Mouse (Mus musculus) midbrain, embryonic 14.5 days (tissue): ENCODE results near the gene Thy1. TPM values are rescaled to one million over a fixed set of nuclear protein-coding genes. Genes with fewer than 3 reads are reported as not detected.

Experiments
- ATAC-seq: fragments of 200-750 bp; cut with Nextera tagmentation; 2 replicates; pipeline ENCODE4 v1.8.0; 2017; ENCODE audit warnings: moderate number of reproducible peaks, moderate library complexity; ENCODE audit not compliant: low FRiP score, low TSS enrichment
- DNase-seq: peaks from one replicate; pipeline ENCODE4 v3.0.0-alpha.2; 2015
- H3K27ac ChIP-seq: fragments of 300-500 bp; sonication (generic); replicated peaks from 2 replicates; pipeline ENCODE4 v1.5.1; 2014; ENCODE audit warnings: mild to moderate bottlenecking, low read depth, low read length, moderate library complexity
- H3K27me3 ChIP-seq: fragments of 300-500 bp; sonication (generic); 2 replicates; pipeline ENCODE4 v1.6.1; 2014; ENCODE audit warnings: low read length, control low read depth, mixed read lengths; ENCODE audit not compliant: control insufficient read depth, insufficient read depth
- H3K36me3 ChIP-seq: fragments of 300-500 bp; sonication (generic); 2 replicates; pipeline ENCODE4 v1.6.1; 2014; ENCODE audit warnings: low read length, control low read depth; ENCODE audit not compliant: control insufficient read depth, insufficient read depth
- H3K4me1 ChIP-seq: fragments of 300-500 bp; sonication (generic); 2 replicates; pipeline ENCODE4 v1.6.1; 2014; ENCODE audit warnings: mild to moderate bottlenecking, antibody characterized with exemption, low read length, control low read depth; ENCODE audit not compliant: control insufficient read depth, insufficient read depth
- H3K4me2 ChIP-seq: fragments of 300-500 bp; sonication (generic); 2 replicates; pipeline ENCODE4 v1.6.1; 2014; ENCODE audit warnings: mild to moderate bottlenecking, low read length, moderate library complexity
- H3K4me3 ChIP-seq: fragments of 300-500 bp; sonication (generic); replicated peaks from 2 replicates; pipeline ENCODE4 v1.5.1; 2014; ENCODE audit warnings: low read depth, low read length
- H3K9ac ChIP-seq: fragments of 300-500 bp; sonication (generic); replicated peaks from 2 replicates; pipeline ENCODE4 v1.6.1; 2014; ENCODE audit warnings: mild to moderate bottlenecking, low read length, moderate library complexity
- H3K9me3 ChIP-seq: fragments of 300-500 bp; sonication (generic); 2 replicates; pipeline ENCODE4 v1.6.1; 2016; ENCODE audit warnings: low read length, control low read depth, mixed read lengths; ENCODE audit not compliant: control insufficient read depth
- WGBS: fragments of 180-500 bp; shearing (Covaris S2); extraction: QIAGEN DNeasy Blood & Tissue Kit; methylation state at CpG from one replicate; pipeline ENCODE4 v1.1.7; 2014; 5-methylcytosine and 5-hydroxymethylcytosine counted together
- polyA plus RNA-seq: library from polyadenylated mRNA; unstranded; fragments of >200 nt; fragmentation: Nextera tagmentation; extraction: Ambion mirVana; gene quantifications from 2 replicates; pipeline ENCODE4 v1.2.1, GENCODE M21; 2014

The Thy1 gene
- 1.6 and 1.8 TPM in 2 replicates for polyA plus RNA-seq

DNA sequence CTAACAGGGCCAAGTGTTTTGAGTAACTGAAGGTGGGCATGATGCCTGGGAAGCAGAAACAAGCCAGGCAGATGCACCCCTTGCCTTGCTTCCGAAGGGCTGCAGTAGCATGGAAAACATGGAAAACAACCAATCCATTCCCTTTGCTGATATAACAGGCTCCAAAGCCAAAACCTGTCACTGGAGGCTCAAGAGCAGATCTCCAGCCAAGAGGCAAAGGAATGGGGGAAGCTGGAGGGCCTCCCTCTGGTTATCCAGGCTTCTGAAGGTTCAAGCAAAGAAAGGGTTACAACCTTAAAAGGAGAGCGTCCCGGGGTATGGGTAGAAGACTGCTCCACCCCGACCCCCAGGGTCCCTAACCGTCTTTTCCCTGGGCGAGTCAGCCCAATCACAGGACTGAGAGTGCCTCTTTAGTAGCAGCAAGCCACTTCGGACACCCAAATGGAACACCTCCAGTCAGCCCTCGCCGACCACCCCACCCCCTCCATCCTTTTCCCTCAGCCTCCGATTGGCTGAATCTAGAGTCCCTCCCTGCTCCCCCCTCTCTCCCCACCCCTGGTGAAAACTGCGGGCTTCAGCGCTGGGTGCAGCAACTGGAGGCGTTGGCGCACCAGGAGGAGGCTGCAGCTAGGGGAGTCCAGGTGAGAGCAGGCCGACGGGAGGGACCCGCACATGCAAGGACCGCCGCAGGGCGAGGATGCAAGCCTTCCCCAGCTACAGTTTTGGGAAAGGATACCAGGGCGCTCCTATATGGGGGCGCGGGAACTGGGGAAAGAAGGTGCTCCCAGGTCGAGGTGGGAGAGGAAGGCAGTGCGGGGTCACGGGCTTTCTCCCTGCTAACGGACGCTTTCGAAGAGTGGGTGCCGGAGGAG lies at the start of gene Thy1:
Thy1 (plus strand) TSS at position 549 of the 872 bp plus-strand sequence.
- ATAC-seq, result 0 out of 2 replicates have a peak, but pooled peaks have one; percentile 24

DNA sequence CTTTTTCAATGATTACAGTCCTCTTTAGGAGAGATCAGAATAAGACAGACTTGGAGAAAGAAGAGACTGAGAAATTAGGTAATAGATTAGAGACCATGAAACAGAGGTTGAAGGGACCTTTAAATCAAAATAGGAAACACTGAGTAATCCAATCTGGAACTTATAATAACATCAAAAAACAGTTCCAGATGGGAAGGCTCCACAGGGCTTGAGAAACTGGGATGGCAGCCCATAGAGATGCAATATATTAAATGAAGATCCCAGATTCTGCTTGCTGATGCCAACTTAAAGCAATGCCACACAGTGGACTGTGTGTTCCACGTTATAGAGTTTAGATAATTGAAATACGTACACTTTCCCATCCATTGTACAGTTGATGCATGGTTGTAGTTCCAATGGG lies 45.5 kb upstream of the Thy1 start:
- Histone ChIP-seq H3K4me3 (no peak overlapping the region), H3K4me1 (no peaks in the 10 kb centered on the region), H3K27me3 (no peaks in the 10 kb centered on the region; the same call in 1 of the 2 replicates), H3K9ac (no peak overlapping the region), H3K36me3 (no peaks in the 10 kb centered on the region), H3K9me3 (no peaks in the 10 kb centered on the region), H3K4me2 (no peak overlapping the region), H3K27ac (no peak overlapping the region)
- WGBS, result 76% methylated on average over 2 of the region's 2 CpGs
- DNase-seq (no peak), ATAC-seq (no peak)

More for the DNA sequence above, at the start of gene Thy1:
- H3K4me1 ChIP-seq, result 0 out of 2 replicates have a peak, but pooled peaks cover 5% of the 10 kb centered on the region
- H3K27ac ChIP-seq, result no peak within 1 kb of the TSS
- peak within 1 kb of the TSS; percentile 30 for H3K4me3 ChIP-seq
- WGBS, result 1% methylated on average over 30 of the region's 30 CpGs
- peak within 1 kb of the TSS; percentile 65 for H3K4me2 ChIP-seq
- H3K27me3 ChIP-seq, result peaks cover 23% of the 10 kb centered on the region
- H3K9me3 ChIP-seq, result no peaks in the 10 kb centered on the region
- H3K9ac ChIP-seq, result peak within 1 kb of the TSS; percentile 3; the same call in 1 of the 2 replicates
- no peaks in the 10 kb centered on the region for H3K36me3 ChIP-seq
- DNase-seq, result peak; percentile 73

DNA sequence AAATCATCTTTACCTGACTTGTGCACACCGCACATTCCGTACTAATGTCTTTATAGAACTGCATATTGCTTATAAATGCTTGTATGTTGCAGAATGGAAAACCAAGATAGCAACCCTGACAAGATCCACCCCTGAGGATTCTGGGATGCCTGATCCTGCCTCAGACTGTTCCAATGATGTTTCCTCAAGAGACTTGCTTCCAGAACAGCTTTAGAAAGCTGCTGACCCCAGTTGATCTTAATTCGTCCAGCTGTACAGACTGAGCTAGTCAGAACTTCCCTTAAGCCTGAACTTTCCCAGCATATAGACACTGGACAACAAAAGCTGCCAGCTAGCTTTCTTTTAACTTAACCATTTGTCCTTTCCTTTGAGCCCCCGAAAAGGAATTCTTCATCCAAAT lies 44.3 kb upstream of the Thy1 start:
- Histone ChIP-seq H3K4me2 (no peak overlapping the region), H3K4me1 (no peaks in the 10 kb centered on the region), H3K36me3 (no peaks in the 10 kb centered on the region), H3K9ac (no peak overlapping the region), H3K4me3 (no peak overlapping the region), H3K9me3 (no peaks in the 10 kb centered on the region), H3K27ac (no peak overlapping the region), H3K27me3 (no peaks in the 10 kb centered on the region; the same call in 1 of the 2 replicates)
- WGBS, result 79% methylated on average over 4 of the region's 4 CpGs
- ATAC-seq, result no peak
- DNase-seq, result no peak

DNA sequence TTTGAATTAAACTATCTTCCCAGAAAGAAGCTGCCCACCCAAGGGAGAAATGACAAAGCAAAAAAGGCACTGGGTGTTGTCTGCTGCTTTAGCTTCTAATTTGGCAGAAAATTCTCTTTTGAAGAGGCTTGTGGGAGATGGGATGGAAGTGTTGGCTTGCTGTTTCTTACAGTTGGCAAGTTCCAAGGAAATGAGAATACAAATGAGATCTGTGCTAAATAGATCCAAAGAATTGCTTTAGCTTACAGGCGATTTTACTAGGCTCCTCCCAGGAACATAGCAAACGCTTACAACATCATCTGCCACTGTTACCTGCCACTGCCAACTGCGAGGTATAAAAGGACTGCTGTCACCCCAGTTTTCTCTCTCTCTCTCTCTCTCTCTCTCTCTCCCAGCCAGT lies 38.8 kb upstream of the Thy1 start:
- H3K27ac ChIP-seq, result no peak overlapping the region
- DNase-seq (no peak), ATAC-seq (no peak)
- H3K9ac ChIP-seq, result no peak overlapping the region
- no peak overlapping the region for H3K4me3 ChIP-seq
- no peak overlapping the region for H3K4me2 ChIP-seq
- WGBS, result 81% methylated on average over 3 of the region's 3 CpGs
- no peaks in the 10 kb centered on the region; the same call in 1 of the 2 replicates for H3K27me3 ChIP-seq
- H3K4me1 ChIP-seq, result no peaks in the 10 kb centered on the region
- H3K36me3 ChIP-seq, result no peaks in the 10 kb centered on the region
- H3K9me3 ChIP-seq, result no peaks in the 10 kb centered on the region

DNA sequence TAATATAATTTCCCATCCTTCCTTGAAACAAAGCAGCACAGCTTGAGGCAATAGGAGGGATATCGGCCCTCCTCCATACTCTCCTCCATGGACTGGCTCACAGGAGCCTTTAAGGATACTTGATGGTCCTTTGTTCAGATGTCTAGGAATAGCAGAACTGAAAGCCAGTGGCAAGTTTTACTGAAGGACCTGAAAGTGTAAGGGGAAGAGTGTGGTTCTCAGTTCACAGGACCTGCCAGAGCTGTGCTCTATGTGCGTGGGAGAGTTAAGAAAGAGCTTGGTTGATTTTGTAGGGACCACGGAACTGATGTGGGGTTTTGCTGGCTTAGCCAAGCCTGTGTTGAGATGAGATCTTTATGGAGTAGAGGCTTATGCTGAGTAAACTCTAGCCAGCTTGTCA lies 37.9 kb upstream of the Thy1 start:
- Histone ChIP-seq H3K4me2 (no peak overlapping the region), H3K4me3 (no peak overlapping the region), H3K9me3 (no peaks in the 10 kb centered on the region), H3K9ac (no peak overlapping the region), H3K4me1 (no peaks in the 10 kb centered on the region), H3K27me3 (no peaks in the 10 kb centered on the region; the same call in 1 of the 2 replicates), H3K27ac (no peak overlapping the region), H3K36me3 (no peaks in the 10 kb centered on the region)
- 92% methylated on average over 3 of the region's 3 CpGs for WGBS
- ATAC-seq (no peak), DNase-seq (no peak)

DNA sequence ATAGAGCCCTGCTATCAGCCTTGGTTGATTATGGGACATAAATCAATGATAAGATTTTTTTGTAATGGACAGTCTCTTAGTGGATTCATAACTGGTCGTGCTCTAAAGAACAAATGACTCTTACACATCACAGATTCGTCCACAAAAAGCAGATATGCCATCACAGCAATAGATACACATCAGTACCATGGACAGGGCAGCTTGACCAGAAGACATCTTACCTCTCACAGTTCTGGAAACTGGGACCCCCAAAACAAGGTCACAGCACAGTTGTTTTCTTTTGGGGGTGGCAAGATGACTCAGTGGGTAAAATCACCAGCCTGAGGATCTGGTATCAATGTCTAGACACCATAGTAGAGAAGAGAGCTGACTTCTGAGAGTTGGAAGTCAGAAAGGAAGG lies 35.9 kb upstream of the Thy1 start:
- no peaks in the 10 kb centered on the region for H3K4me1 ChIP-seq
- H3K9ac ChIP-seq, result no peak overlapping the region
- 54% methylated on average over 2 of the region's 2 CpGs for WGBS
- H3K27me3 ChIP-seq, result no peaks in the 10 kb centered on the region
- DNase-seq (no peak), ATAC-seq (no peak)
- H3K27ac ChIP-seq, result no peak overlapping the region
- no peaks in the 10 kb centered on the region for H3K9me3 ChIP-seq
- no peak overlapping the region for H3K4me3 ChIP-seq
- no peaks in the 10 kb centered on the region for H3K36me3 ChIP-seq
- no peak overlapping the region for H3K4me2 ChIP-seq

DNA sequence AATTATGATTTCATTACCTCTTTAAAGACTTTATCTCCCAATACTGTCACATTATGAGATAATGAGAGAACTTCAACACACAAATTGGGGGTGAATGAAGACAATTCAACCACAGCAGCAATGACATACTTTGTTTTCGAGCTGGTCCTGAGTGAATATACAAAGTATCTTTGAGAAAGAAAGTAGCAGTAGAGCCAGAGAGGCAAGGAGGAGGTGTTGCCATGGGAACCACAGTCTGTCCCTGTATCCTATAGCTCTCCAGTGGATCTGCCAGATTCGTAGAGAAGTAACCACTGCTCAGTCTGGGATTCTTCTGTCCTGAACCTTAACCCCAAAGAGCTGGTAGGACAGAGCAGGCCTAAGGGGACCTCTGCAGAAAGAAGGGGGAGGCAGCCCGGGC lies 35.2 kb upstream of the Thy1 start:
- DNase-seq (peak; percentile 23), ATAC-seq (no peak)
- no peaks in the 10 kb centered on the region for H3K9me3 ChIP-seq
- H3K9ac ChIP-seq, result no peak overlapping the region
- H3K36me3 ChIP-seq, result no peaks in the 10 kb centered on the region
- no peak overlapping the region for H3K4me2 ChIP-seq
- no peaks in the 10 kb centered on the region for H3K27me3 ChIP-seq
- WGBS, result 59% methylated on average over 3 of the region's 3 CpGs
- H3K4me1 ChIP-seq, result peaks cover 5% of the 10 kb centered on the region; the same call in 1 of the 2 replicates
- H3K4me3 ChIP-seq, result no peak overlapping the region
- no peak overlapping the region for H3K27ac ChIP-seq

DNA sequence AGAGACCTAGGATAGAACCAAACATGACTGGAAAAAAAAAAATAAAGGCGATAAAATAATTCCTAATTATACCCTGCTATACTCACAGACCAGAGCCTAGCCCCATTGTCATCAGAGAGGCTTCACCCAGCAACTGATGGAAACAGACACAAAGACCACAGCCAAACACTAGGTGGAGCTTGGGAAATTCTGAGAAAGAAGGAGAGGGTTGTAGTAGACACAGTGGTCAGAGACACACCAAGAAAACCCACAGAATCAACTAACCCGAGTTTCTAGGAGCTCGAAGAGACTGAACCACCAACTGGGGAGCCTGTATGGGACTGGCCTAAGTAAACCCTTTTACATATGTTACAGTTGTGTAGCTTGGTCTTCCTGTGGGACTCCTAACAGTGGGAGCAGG lies 32.3 kb upstream of the Thy1 start:
- Histone ChIP-seq H3K9ac (no peak overlapping the region), H3K27me3 (no peaks in the 10 kb centered on the region), H3K9me3 (no peaks in the 10 kb centered on the region), H3K4me3 (no peak overlapping the region), H3K36me3 (no peaks in the 10 kb centered on the region), H3K4me2 (no peak overlapping the region), H3K4me1 (peaks cover 5% of the 10 kb centered on the region; the same call in 1 of the 2 replicates), H3K27ac (no peak overlapping the region)
- no peak for DNase-seq
- WGBS, result 86% methylated on average over 3 of the region's 3 CpGs
- no peak for ATAC-seq

DNA sequence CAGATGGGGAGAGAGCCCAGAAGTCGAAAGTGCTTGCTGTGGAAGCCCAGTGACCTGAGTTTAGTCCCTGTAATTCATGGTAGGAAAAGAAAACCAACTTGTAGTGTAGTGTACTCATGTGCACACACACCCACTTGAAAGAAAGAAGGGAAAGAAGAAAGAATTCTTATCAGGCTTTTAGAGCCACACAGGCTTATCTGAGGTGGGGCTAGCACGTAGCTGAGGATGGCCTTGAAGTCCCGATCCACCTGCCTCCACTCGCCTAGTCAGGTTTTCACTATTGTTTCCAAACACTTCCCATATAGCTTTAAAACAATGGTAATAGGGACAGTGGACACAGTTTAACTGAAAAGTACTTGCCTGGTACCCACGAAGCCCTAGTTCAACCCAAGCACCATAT lies 31.5 kb upstream of the Thy1 start:
- no peak overlapping the region for H3K4me3 ChIP-seq
- H3K27me3 ChIP-seq, result no peaks in the 10 kb centered on the region
- ATAC-seq (no peak), DNase-seq (no peak)
- no peak overlapping the region for H3K4me2 ChIP-seq
- WGBS, result 91% methylated on average over 5 of the region's 5 CpGs
- H3K9me3 ChIP-seq, result no peaks in the 10 kb centered on the region
- H3K9ac ChIP-seq, result no peak overlapping the region
- H3K4me1 ChIP-seq, result peaks cover 5% of the 10 kb centered on the region; the same call in 1 of the 2 replicates
- no peak overlapping the region; the same call in 1 of the 2 replicates for H3K27ac ChIP-seq
- no peaks in the 10 kb centered on the region for H3K36me3 ChIP-seq
